Mouse (Mus musculus): ENCODE measurements around the gene Myo3b. TPM values are rescaled to one million over a fixed set of nuclear protein-coding genes. Genes with fewer than 3 reads are reported as not detected.
"Not testable (repeated sequence)": the region's sequence is repeated elsewhere in the genome, so short reads cannot be mapped to it uniquely, and the experiment has no call there.

Myo3b gene
- polyA plus RNA-seq (2016; fragmentation: Nextera tagmentation; extraction: Ambion mirVana), result 0.27 and 0.41 TPM in 2 replicates

DNA sequence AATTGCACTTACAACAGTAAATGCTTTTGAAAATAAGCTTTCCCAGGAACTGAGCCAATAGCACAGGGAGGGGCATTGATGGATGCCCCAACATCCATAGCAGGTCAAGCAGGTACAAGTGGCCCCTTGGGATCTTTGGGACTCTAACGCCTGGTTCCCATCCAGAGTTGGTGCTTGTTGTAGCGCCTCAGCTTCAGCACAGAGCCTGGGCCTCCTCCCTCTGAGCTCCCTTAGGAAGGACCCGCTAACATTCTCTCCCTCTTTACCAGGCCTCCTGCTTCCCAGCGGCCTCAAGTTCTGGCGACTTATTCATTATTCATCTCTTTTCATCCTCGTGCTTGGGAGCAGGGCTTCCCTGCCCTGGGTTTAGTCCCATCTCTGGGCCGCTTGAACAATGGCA lies at the start of gene Myo3b:
TSS of gene Myo3b (plus strand) at position 375 of the 400 bp plus-strand sequence.
- Histone ChIP-seq H3K27me3 (replicated peaks) (no peaks in the 10 kb centered on the region), H3K4me1 (replicated peaks) (no peaks in the 10 kb centered on the region), H3K9ac (no peak within 1 kb of the TSS), H3K4me3 (no peak within 1 kb of the TSS), H3K4me2 (no peak within 1 kb of the TSS), H3K9me3 (replicated peaks) (no peaks in the 10 kb centered on the region), H3K36me3 (no peaks in the 10 kb centered on the region), H3K27ac (ENCODE audit: poor library complexity, severe bottlenecking) (no peak within 1 kb of the TSS)
- 42% methylated on average over 7 of the region's 7 CpGs for WGBS
- ATAC-seq (ENCODE audit: insufficient number of reproducible peaks, low FRiP score), result no peak

DNA sequence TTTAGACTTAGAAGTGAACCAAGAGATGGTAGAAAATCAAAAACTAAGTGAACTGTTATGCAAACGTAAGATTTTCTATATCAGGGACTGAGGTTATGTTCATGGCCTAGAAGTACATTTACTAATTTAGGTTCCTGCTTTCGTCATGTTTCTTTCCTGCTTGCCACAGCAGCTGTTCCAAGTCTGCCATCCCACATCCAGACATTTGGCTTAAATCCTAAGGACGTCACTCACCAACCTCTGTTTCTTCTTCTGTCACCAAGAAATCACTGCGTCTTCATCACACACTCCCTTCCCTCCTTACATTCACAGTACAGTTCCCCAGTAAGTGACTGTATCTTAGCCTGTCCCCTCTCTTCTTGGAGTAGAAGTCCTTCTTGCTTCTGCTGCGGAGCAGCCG lies 49.7 kb upstream of the Myo3b start:
- H3K27me3 ChIP-seq (replicated peaks), result no peaks in the 10 kb centered on the region
- WGBS, result 90% methylated on average over 6 of the region's 6 CpGs
- no peak overlapping the region for H3K4me2 ChIP-seq
- H3K36me3 ChIP-seq, result peaks cover 49% of the 10 kb centered on the region
- no peaks in the 10 kb centered on the region for H3K4me1 ChIP-seq (replicated peaks)
- no peaks in the 10 kb centered on the region for H3K9me3 ChIP-seq (replicated peaks)
- no peak overlapping the region for H3K27ac ChIP-seq (ENCODE audit: poor library complexity, severe bottlenecking)
- no peak overlapping the region for H3K4me3 ChIP-seq
- no peak for ATAC-seq (ENCODE audit: insufficient number of reproducible peaks, low FRiP score)
- no peak overlapping the region for H3K9ac ChIP-seq

DNA sequence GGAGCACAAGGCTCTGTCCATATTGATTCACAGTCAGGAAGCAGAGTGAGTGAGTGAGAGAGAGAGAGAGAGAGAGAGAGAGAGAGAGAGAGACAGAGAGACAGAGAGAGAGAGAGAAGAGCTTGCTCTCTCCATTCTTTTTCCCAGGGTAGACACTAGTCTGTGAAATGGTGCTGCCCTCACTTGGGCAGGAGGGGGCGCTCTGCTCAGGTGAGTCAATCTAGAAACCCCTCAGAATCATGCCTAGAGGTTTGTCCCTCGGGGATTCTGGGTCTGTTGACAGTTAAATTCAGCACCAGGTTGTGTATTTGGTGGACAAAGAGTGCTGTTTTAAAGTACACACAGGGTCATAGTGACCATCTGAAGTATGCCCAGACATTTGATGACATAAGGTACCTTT lies 48.3 kb upstream of the Myo3b start:
- H3K9me3 ChIP-seq (replicated peaks), result no peaks in the 10 kb centered on the region
- H3K4me3 ChIP-seq, result no peak overlapping the region
- no peaks in the 10 kb centered on the region for H3K4me1 ChIP-seq (replicated peaks)
- H3K27ac ChIP-seq (ENCODE audit: poor library complexity, severe bottlenecking), result no peak overlapping the region; the same call in 1 of the 2 replicates
- H3K27me3 ChIP-seq (replicated peaks), result no peaks in the 10 kb centered on the region
- WGBS, result 42% methylated on average over 2 of the region's 2 CpGs
- no peak overlapping the region for H3K4me2 ChIP-seq
- ATAC-seq (ENCODE audit: insufficient number of reproducible peaks, low FRiP score), result no peak
- H3K9ac ChIP-seq, result no peak overlapping the region
- peaks cover 47% of the 10 kb centered on the region for H3K36me3 ChIP-seq

GRCm38 (mm10) chr2:69994082-69994736 lies 44.7 kb upstream of the Myo3b start:
- H3K27me3 ChIP-seq (replicated peaks); H3K9ac ChIP-seq; H3K4me2 ChIP-seq; ATAC-seq (ENCODE audit: insufficient number of reproducible peaks, low FRiP score); H3K27ac ChIP-seq (ENCODE audit: poor library complexity, severe bottlenecking); H3K9me3 ChIP-seq (replicated peaks); H3K4me3 ChIP-seq; H3K4me1 ChIP-seq (replicated peaks): not testable (repeated sequence)
- H3K36me3 ChIP-seq, result peaks cover 51% of the 10 kb centered on the region
- whole genome bisulfite sequencing, result 88% methylated on average over 3 of the region's 3 CpGs

- ATAC-seq (ENCODE audit: insufficient number of reproducible peaks, low FRiP score), result no peak
- Histone ChIP-seq H3K36me3 (peaks cover 45% of the 10 kb centered on the region), H3K4me1 (replicated peaks) (no peaks in the 10 kb centered on the region), H3K27ac (ENCODE audit: poor library complexity, severe bottlenecking) (no peak overlapping the region), H3K27me3 (replicated peaks) (no peaks in the 10 kb centered on the region), H3K9me3 (replicated peaks) (no peaks in the 10 kb centered on the region), H3K9ac (no peak overlapping the region), H3K4me2 (no peak overlapping the region), H3K4me3 (no peak overlapping the region)
- WGBS, result 73% methylated on average over 2 of the region's 2 CpGs
These were observed 44.1 kb upstream of the Myo3b start for GRCm38 (mm10) chr2:69994779-69995178.

DNA sequence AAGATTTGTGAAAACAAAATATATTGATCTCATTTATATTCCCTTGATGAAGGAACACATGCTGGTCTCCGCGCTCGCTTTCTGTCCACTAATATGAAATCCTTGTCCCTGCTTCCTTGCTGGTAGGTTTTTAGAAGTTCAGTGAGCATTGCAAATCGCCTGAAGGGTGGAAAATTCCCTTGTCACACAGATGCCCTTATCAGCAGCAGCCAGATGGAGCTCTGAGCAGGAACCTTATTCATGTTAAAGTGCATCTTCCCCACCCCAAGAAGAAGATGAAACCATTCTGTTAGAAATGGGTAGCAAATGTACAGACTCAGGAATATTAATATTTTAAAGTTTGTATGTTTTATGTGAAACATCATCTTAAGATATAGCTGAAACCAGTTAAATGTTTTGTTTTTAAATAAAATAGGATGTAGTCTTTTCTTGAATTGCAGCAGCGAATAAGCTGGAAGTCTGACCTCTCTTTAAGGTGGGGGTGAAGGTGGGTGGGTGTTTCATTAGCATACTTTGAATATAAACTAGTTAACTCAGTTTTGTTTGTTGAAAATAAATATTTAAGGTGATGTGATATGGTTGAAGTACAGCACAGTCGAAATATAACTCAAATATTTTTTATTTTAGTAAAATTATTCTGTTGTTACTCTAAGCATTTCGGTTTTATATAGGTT lies 39.7 kb upstream of the Myo3b start:
- H3K36me3 ChIP-seq, result peaks cover 43% of the 10 kb centered on the region
- WGBS, result 74% methylated on average over 7 of the region's 7 CpGs
- ATAC-seq (ENCODE audit: insufficient number of reproducible peaks, low FRiP score), result peak; percentile 90

GRCm38 (mm10) chr2:70000316-70000715 lies 38.6 kb upstream of the Myo3b start:
- no peaks in the 10 kb centered on the region for H3K27me3 ChIP-seq (replicated peaks)
- H3K4me2 ChIP-seq, result no peak overlapping the region
- H3K36me3 ChIP-seq, result peaks cover 41% of the 10 kb centered on the region
- no peaks in the 10 kb centered on the region for H3K4me1 ChIP-seq (replicated peaks)
- ATAC-seq (ENCODE audit: insufficient number of reproducible peaks, low FRiP score), result no peak
- 92% methylated on average over 6 of the region's 6 CpGs for WGBS
- H3K9me3 ChIP-seq (replicated peaks), result no peaks in the 10 kb centered on the region
- H3K4me3 ChIP-seq, result no peak overlapping the region
- H3K27ac ChIP-seq (ENCODE audit: poor library complexity, severe bottlenecking), result no peak overlapping the region
- no peak overlapping the region for H3K9ac ChIP-seq

More for the DNA sequence above, 39.7 kb upstream of the Myo3b start:
- Histone ChIP-seq H3K27me3 (replicated peaks) (no peaks in the 10 kb centered on the region), H3K4me1 (replicated peaks) (no peaks in the 10 kb centered on the region), H3K27ac (ENCODE audit: poor library complexity, severe bottlenecking) (no peak overlapping the region), H3K9me3 (replicated peaks) (no peaks in the 10 kb centered on the region), H3K4me2 (no peak overlapping the region), H3K4me3 (no peak overlapping the region), H3K9ac (no peak overlapping the region)

DNA sequence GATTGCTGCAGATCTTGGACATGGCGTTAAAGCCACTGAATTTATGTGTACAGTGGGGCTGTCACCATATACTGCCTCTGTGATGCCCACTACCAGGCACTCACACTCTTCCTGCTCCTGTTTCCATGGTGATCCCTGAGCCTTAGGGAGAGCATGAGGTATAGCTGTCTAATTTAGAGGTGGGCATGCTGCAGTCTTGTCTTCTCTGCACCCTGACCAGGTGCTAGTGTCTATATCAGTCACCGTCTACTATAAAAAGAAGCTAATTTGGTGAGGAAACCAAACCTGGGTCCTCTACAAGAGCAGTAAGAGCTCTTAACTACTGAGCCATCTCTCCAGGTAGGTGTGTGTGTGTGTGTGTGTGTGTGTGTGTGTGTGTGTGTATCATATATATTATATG lies 32.4 kb upstream of the Myo3b start:
- Histone ChIP-seq H3K9ac (no peak overlapping the region), H3K27ac (ENCODE audit: poor library complexity, severe bottlenecking) (no peak overlapping the region), H3K27me3 (replicated peaks) (no peaks in the 10 kb centered on the region), H3K36me3 (peaks cover 39% of the 10 kb centered on the region), H3K4me1 (replicated peaks) (no peaks in the 10 kb centered on the region), H3K4me2 (no peak overlapping the region), H3K9me3 (replicated peaks) (no peaks in the 10 kb centered on the region), H3K4me3 (no peak overlapping the region)
- ATAC-seq (ENCODE audit: insufficient number of reproducible peaks, low FRiP score), result no peak
- 94% methylated on average over 2 of the region's 2 CpGs for WGBS

DNA sequence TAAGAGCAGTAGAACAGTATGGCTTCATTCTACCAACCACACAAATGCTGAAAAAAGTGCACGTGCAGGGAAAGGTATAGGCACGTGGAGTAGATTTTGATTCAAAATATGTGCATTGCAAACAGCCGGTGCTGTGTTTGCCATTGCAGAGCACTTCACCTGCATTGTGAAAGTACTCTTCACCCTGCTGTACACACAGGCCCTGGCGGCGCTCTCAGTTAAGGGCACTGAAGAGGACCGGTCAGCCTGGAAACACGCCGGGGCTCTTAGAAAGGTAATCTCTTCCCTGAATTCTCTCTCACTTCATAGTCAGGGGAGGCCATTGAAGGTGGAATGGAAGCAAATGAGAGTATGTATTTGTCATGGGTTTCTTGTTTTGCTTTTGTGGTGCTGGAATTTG lies 26.0 kb upstream of the Myo3b start:
- ATAC-seq (ENCODE audit: insufficient number of reproducible peaks, low FRiP score), result no peak
- Histone ChIP-seq H3K4me3 (no peak overlapping the region), H3K36me3 (peaks cover 36% of the 10 kb centered on the region), H3K4me1 (replicated peaks) (peaks cover 3% of the 10 kb centered on the region), H3K27ac (ENCODE audit: poor library complexity, severe bottlenecking) (no peak overlapping the region), H3K4me2 (no peak overlapping the region), H3K9ac (no peak overlapping the region), H3K27me3 (replicated peaks) (no peaks in the 10 kb centered on the region), H3K9me3 (replicated peaks) (no peaks in the 10 kb centered on the region)
- 92% methylated on average over 8 of the region's 8 CpGs for WGBS

DNA sequence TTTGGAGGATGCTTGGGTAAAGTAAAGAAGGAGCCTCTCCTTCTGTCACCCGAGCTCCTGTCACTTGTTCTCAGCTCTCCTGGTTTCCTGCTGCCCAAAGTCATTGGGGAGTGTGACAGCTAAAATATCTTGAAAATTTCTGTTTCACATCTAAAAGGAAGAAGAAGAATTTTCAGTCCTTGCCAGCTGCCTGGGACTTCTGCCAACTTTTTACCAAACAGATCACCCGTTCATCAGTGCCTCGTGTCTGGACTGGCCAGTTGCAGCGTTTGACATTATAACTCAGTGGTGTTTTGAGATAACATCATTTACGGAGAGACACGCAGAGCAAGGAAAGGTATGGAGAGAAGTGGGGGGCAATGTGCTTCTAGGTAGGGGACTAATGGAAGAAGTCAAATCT lies 20.7 kb upstream of the Myo3b start:
- Histone ChIP-seq H3K27ac (ENCODE audit: poor library complexity, severe bottlenecking) (0 out of 2 replicates have a peak overlapping the region, but pooled peaks have one; percentile 33), H3K4me1 (replicated peaks) (peaks cover 8% of the 10 kb centered on the region), H3K9me3 (replicated peaks) (no peaks in the 10 kb centered on the region), H3K36me3 (peaks cover 48% of the 10 kb centered on the region), H3K27me3 (replicated peaks) (no peaks in the 10 kb centered on the region), H3K4me3 (no peak overlapping the region), H3K4me2 (no peak overlapping the region), H3K9ac (no peak overlapping the region)
- ATAC-seq (ENCODE audit: insufficient number of reproducible peaks, low FRiP score), result no peak
- 47% methylated on average over 6 of the region's 6 CpGs for WGBS

DNA sequence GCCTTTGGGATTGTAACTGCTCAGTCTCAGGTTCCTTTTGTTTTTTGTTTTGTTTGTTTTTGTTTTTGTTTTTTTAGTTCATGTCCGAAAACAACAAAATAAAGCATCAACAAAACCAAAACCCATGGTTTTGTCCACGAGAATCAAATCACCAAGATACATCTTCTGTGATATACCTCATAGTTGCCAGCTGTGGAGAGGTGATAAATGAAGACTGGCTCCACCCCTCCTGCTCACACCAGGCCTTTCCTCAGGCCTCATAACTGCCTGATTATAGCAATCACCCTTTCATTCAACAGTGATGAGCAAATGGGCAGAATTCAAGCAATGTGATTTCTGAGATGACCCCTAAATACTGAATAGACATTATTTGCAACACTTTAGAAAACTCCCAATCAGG lies 14.5 kb upstream of the Myo3b start:
- H3K27ac ChIP-seq (ENCODE audit: poor library complexity, severe bottlenecking), result no peak overlapping the region
- no peak overlapping the region for H3K4me2 ChIP-seq
- H3K4me3 ChIP-seq, result no peak overlapping the region
- peaks cover 31% of the 10 kb centered on the region for H3K36me3 ChIP-seq
- WGBS, result 76% methylated on average over 2 of the region's 2 CpGs
- no peak overlapping the region for H3K9ac ChIP-seq
- ATAC-seq (ENCODE audit: insufficient number of reproducible peaks, low FRiP score), result peak; percentile 71; the same call in 1 of the 2 replicates
- no peaks in the 10 kb centered on the region for H3K27me3 ChIP-seq (replicated peaks)
- no peaks in the 10 kb centered on the region for H3K4me1 ChIP-seq (replicated peaks)
- H3K9me3 ChIP-seq (replicated peaks), result peaks cover 6% of the 10 kb centered on the region; the same call in 1 of the 2 replicates

All from heart, embryonic 12.5 days (tissue).